Mouse (Mus musculus) hindbrain, embryonic 10.5 days (tissue): ENCODE results near the gene Mns1. TPM values are rescaled to one million over a fixed set of nuclear protein-coding genes. Genes with fewer than 3 reads are reported as not detected.
"Not testable (repeated sequence)": the region's sequence is repeated elsewhere in the genome, so short reads cannot be mapped to it uniquely, and the experiment has no call there.

ENCODE experiments used
- DNase-seq: peaks from one replicate; pipeline ENCODE4 v3.0.0-alpha.2; 2017; ENCODE audit warnings: low spot score
- H3K27ac ChIP-seq: fragments of 300-500 bp; sonication (generic); 2 replicates; pipeline ENCODE4 v1.5.1; 2016; ENCODE audit warnings: mild to moderate bottlenecking, moderate library complexity
- H3K27me3 ChIP-seq: fragments of 300-500 bp; sonication (generic); 2 replicates; pipeline ENCODE4 v1.6.1; 2016; ENCODE audit warnings: mild to moderate bottlenecking; ENCODE audit not compliant: poor library complexity, insufficient read depth, severe bottlenecking
- H3K36me3 ChIP-seq: fragments of 300-500 bp; sonication (generic); 2 replicates; pipeline ENCODE4 v1.6.1; 2016; ENCODE audit warnings: mild to moderate bottlenecking, moderate library complexity
- H3K4me1 ChIP-seq: fragments of 300-500 bp; sonication (generic); replicated peaks from 2 replicates; pipeline ENCODE4 v1.6.1; 2016; ENCODE audit warnings: mild to moderate bottlenecking
- H3K4me3 ChIP-seq: fragments of 300-500 bp; sonication (generic); 2 replicates; pipeline ENCODE4 v1.5.1; 2016; ENCODE audit warnings: mild to moderate bottlenecking, moderate library complexity
- H3K9me3 ChIP-seq: fragments of 300-500 bp; sonication (generic); 2 replicates; pipeline ENCODE4 v1.6.1; 2016; ENCODE audit warnings: mild to moderate bottlenecking, moderate library complexity
- WGBS: fragments of 180-500 bp; shearing (Covaris S2); methylation state at CpG from one replicate; pipeline ENCODE4 v1.1.7; 2016; 5-methylcytosine and 5-hydroxymethylcytosine counted together
- polyA plus RNA-seq: library from polyadenylated mRNA; unstranded; fragments of >200 nt; fragmentation: Nextera tagmentation; extraction: Ambion mirVana; gene quantifications from 2 replicates; pipeline ENCODE4 v1.2.1, GENCODE M21; 2016

Gene Mns1
- polyA plus RNA-seq: 32.3 and 51.3 TPM in 2 replicates

DNA sequence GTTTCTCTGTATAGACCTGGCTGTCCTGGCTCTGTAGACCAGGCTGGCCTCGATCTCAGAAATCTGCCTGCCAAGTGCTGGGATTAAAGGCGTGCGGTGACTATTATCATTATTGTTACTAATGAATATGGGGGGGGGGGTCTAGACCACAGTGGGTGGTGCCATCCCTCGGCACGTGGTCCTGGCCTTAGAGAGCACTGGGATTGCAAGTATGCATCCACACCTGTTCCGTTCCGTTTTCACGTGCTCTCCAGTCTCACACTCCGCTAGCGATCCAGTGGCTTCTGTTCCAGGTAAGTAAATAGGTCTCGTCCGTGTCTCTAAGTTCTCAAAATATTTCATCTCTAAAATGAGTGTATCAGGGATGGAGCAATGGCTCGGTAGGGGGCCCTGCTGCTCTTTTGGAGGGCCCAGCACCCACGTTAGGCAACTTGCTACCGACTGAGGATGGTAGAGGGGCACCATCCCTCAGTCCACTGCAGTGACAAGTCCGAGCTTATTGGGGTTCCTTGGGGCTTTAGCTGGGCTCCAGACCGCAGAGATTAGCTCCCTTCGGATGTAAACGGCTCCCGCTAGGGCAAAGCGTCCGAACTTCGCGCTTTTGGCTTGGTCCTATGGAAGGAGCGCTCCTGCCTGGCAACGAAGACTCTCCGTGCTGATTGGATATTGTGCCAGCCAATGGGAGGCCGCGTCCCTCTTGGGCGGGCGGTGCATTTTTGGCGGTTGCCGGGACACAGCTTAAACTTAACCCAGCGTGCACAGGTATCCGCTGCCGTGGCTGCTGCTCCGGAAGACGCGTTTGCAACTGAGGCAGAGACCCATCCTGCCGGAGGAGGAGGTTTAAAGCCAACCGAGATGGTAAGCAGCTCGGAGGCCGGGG is at the start of gene Mns1:
TSS of gene Mns1 (plus strand) at position 190 of the 880 bp plus-strand sequence.
- DNase-seq: peak; percentile 97
- Histone ChIP-seq H3K4me3 (peak within 1 kb of the TSS; percentile 72), H3K4me1 (peaks cover 33% of the 10 kb centered on the region), H3K27ac (peak within 1 kb of the TSS; percentile 91), H3K36me3 (peaks cover 18% of the 10 kb centered on the region), H3K9me3 (no peaks in the 10 kb centered on the region), H3K27me3 (no peaks in the 10 kb centered on the region)
- 2% methylated on average over 43 of the region's 43 CpGs for WGBS

GRCm38 (mm10) chr9:72388934-72389333 is 48.9 kb upstream of the Mns1 start:
- Histone ChIP-seq H3K4me3 (no peak overlapping the region), H3K36me3 (no peaks in the 10 kb centered on the region), H3K27ac (no peak overlapping the region), H3K4me1 (peaks cover 8% of the 10 kb centered on the region; the same call in 1 of the 2 replicates), H3K9me3 (no peaks in the 10 kb centered on the region), H3K27me3 (no peaks in the 10 kb centered on the region)
- WGBS: 90% methylated on average over 4 of the region's 4 CpGs
- DNase-seq: no peak

GRCm38 (mm10) chr9:72389431-72390002 is 48.3 kb upstream of the Mns1 start:
- DNase-seq: no peak
- no peak overlapping the region for H3K27ac ChIP-seq
- H3K4me1 ChIP-seq: peaks cover 8% of the 10 kb centered on the region; the same call in 1 of the 2 replicates
- 62% methylated on average over 14 of the region's 14 CpGs for WGBS
- no peaks in the 10 kb centered on the region for H3K9me3 ChIP-seq
- no peaks in the 10 kb centered on the region for H3K27me3 ChIP-seq
- H3K36me3 ChIP-seq: no peaks in the 10 kb centered on the region
- peak overlapping the region; percentile 11; the same call in 1 of the 2 replicates for H3K4me3 ChIP-seq

DNA sequence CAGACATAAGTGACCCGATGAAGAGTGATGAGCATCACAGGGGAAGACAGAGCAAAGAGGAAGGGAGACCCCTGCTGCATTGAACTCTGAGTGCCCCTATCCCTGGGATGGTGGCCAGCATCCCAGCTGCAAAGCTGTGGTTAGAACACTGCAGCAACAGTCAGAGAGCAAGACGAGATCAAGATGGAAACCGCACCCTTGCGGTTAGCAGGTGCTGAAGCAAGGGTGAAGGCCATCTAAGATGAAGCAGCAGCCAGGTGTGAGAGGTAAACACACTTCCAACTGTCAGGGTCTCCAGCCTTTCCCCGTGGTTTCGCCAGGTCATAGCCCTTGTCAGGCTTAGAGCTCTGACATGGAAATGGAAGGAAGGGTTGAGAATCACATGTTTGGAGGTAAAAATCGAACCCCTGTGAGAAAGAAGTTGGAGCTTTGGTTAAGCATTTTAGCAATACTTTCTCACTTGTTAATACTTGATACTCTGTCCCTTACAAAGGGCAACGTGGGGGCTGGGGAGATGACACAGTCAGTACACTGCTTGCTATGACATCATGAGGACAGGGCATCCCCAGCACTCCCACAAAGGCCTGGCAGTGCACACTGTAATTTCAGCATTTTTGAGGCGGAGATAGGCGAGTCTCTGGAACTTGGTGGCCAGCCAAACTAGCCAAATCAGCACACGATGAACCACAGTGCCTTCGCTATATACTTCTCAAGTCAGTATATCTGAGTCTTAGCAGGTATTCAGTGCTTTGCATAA is 47.3 kb upstream of the Mns1 start:
- Histone ChIP-seq H3K27ac (no peak overlapping the region), H3K36me3 (no peaks in the 10 kb centered on the region), H3K4me1 (peaks cover 8% of the 10 kb centered on the region; the same call in 1 of the 2 replicates), H3K9me3 (no peaks in the 10 kb centered on the region), H3K27me3 (no peaks in the 10 kb centered on the region), H3K4me3 (no peak overlapping the region)
- WGBS: 91% methylated on average over 12 of the region's 12 CpGs
- no peak for DNase-seq

- Histone ChIP-seq H3K4me3 (no peak overlapping the region), H3K27me3 (no peaks in the 10 kb centered on the region), H3K4me1 (peaks cover 8% of the 10 kb centered on the region; the same call in 1 of the 2 replicates), H3K9me3 (no peaks in the 10 kb centered on the region), H3K36me3 (no peaks in the 10 kb centered on the region), H3K27ac (no peak overlapping the region)
- DNase-seq: no peak
- 88% methylated on average over 7 of the region's 7 CpGs for WGBS
These were observed 45.1 kb upstream of the Mns1 start for GRCm38 (mm10) chr9:72392686-72393085.

GRCm38 (mm10) chr9:72393238-72393637 is 44.6 kb upstream of the Mns1 start:
- H3K36me3 ChIP-seq: no peaks in the 10 kb centered on the region
- H3K4me1 ChIP-seq: peaks cover 8% of the 10 kb centered on the region; the same call in 1 of the 2 replicates
- no peak overlapping the region for H3K4me3 ChIP-seq
- no peaks in the 10 kb centered on the region for H3K27me3 ChIP-seq
- H3K9me3 ChIP-seq: no peaks in the 10 kb centered on the region
- WGBS: 86% methylated on average over 15 of the region's 15 CpGs
- no peak overlapping the region for H3K27ac ChIP-seq
- DNase-seq: no peak

GRCm38 (mm10) chr9:72393869-72394341 is 43.9 kb upstream of the Mns1 start:
- DNase-seq: no peak
- no peak overlapping the region for H3K4me3 ChIP-seq
- no peak overlapping the region for H3K27ac ChIP-seq
- H3K27me3 ChIP-seq: no peaks in the 10 kb centered on the region
- no peaks in the 10 kb centered on the region for H3K9me3 ChIP-seq
- no peaks in the 10 kb centered on the region for H3K36me3 ChIP-seq
- peaks cover 8% of the 10 kb centered on the region; the same call in 1 of the 2 replicates for H3K4me1 ChIP-seq
- WGBS: 79% methylated on average over 8 of the region's 8 CpGs

DNA sequence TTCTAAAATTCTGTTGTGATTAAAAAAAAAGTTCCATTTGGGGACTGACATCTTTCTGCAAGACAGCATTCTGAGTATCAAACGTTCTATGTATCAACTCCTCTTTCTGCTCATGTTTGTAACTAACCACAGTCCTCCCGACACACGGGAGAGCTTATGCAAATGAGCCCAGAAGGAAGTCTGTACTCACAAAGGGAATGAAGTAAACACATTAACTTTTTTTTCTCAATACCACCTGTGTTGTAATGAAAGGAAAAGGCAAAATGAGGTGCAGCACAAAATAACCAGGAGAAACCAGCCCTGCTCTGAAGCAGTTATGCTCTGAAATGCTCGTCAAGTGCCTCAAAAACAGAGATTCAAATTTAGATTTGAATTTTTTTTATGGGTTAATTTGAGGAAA is 37.7 kb upstream of the Mns1 start:
- H3K36me3 ChIP-seq: no peaks in the 10 kb centered on the region
- H3K27ac ChIP-seq: no peak overlapping the region
- no peaks in the 10 kb centered on the region for H3K4me1 ChIP-seq
- no peak overlapping the region for H3K4me3 ChIP-seq
- 56% methylated on average over 4 of the region's 4 CpGs for WGBS
- no peaks in the 10 kb centered on the region for H3K9me3 ChIP-seq
- no peaks in the 10 kb centered on the region for H3K27me3 ChIP-seq
- no peak for DNase-seq

- H3K4me1 ChIP-seq, DNase-seq, H3K9me3 ChIP-seq, H3K4me3 ChIP-seq, H3K27ac ChIP-seq, H3K27me3 ChIP-seq, H3K36me3 ChIP-seq: not testable (repeated sequence)
- WGBS: 76% methylated on average over 4 of the region's 4 CpGs
These were observed 36.0 kb upstream of the Mns1 start for GRCm38 (mm10) chr9:72401769-72402168.

DNA sequence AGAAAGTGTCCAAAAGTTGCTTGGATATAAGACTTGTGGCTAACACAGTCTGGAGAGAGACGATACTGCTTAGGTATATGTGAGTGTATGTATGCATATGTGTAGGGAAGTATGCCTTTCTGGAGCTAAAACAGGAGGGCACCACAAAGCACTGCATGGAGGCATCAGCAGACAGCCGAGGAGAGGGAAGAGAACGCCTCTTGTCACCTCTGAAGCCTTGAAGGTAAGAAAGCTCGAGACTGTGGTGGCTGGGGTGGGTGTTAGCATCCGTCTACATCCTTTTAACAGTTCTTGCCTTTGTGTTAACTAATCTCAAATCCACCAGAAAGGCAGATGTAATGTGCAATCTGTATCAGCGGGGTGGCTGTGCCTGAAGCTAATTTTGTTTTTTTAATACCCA is 34.4 kb upstream of the Mns1 start:
- Histone ChIP-seq H3K4me3 (no peak overlapping the region), H3K4me1 (peaks cover 5% of the 10 kb centered on the region; the same call in 1 of the 2 replicates), H3K36me3 (no peaks in the 10 kb centered on the region), H3K27me3 (no peaks in the 10 kb centered on the region), H3K9me3 (no peaks in the 10 kb centered on the region), H3K27ac (no peak overlapping the region)
- no peak for DNase-seq
- WGBS: 76% methylated on average over 6 of the region's 6 CpGs

GRCm38 (mm10) chr9:72404446-72404845 is 33.4 kb upstream of the Mns1 start:
- DNase-seq: no peak
- H3K9me3 ChIP-seq: no peaks in the 10 kb centered on the region
- no peaks in the 10 kb centered on the region for H3K36me3 ChIP-seq
- peaks cover 4% of the 10 kb centered on the region; the same call in 1 of the 2 replicates for H3K27me3 ChIP-seq
- no peak overlapping the region for H3K27ac ChIP-seq
- peaks cover 9% of the 10 kb centered on the region for H3K4me1 ChIP-seq
- 89% methylated on average over 8 of the region's 8 CpGs for WGBS
- H3K4me3 ChIP-seq: no peak overlapping the region

DNA sequence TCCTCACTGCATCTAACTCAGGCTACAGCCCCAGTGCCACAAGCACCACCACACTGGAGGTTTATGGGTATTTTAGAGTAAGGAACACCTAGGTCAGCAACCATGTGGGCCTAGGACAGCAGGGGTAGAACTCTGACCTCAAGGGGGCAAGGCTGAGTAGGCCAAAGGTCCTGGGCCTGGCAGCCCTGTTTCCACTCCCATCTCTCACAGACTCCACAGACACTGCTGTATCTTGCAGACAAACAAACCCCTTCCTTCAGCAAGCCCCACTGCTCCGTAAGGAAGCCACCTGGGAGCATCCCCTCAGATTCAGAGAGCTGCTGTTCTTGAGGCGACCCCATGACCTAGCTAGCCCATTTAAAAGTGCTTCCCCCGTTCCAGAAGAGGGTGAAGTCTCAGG is 32.9 kb upstream of the Mns1 start:
- Histone ChIP-seq H3K27me3 (peaks cover 6% of the 10 kb centered on the region; the same call in 1 of the 2 replicates), H3K27ac (no peak overlapping the region), H3K4me3 (no peak overlapping the region), H3K9me3 (no peaks in the 10 kb centered on the region), H3K36me3 (no peaks in the 10 kb centered on the region), H3K4me1 (peaks cover 11% of the 10 kb centered on the region)
- no peak for DNase-seq
- 72% methylated on average over 3 of the region's 3 CpGs for WGBS
